Mouse (Mus musculus): Measurements from ENCODE around the gene Adprm. TPM values are rescaled to one million over a fixed set of nuclear protein-coding genes. Genes with fewer than 3 reads are reported as not detected.

Gene Adprm
- polyA plus RNA-seq, 1 experiment: not detected

GRCm38 (mm10) chr11:67002911-67003310 is 49.5 kb downstream of the Adprm start:
- no peak overlapping the region for H3K4me3 ChIP-seq (ENCODE audit: insufficient read depth, low read depth, low read length)
- TF ChIP-seq CTCF (IDR thresholded peaks at IDR 0.05; ENCODE audit: insufficient read depth, low read depth, low read length) (no peak), POLR2A (IDR thresholded peaks at IDR 0.05; ENCODE audit: insufficient read depth, low read depth, low read length) (no peak)
- H3K27ac ChIP-seq (ENCODE audit: insufficient read depth, low read depth, low read length): no peak overlapping the region
- H3K4me1 ChIP-seq (ENCODE audit: control insufficient read depth, insufficient read depth, low read length): no peaks in the 10 kb centered on the region; the same call in 1 of the 2 replicates
- WGBS: 81% methylated on average over 2 of the region's 2 CpGs

- TF ChIP-seq CTCF (IDR thresholded peaks at IDR 0.05; ENCODE audit: insufficient read depth, low read depth, low read length) (no peak), POLR2A (IDR thresholded peaks at IDR 0.05; ENCODE audit: insufficient read depth, low read depth, low read length) (no peak)
- no peak overlapping the region for H3K4me3 ChIP-seq (ENCODE audit: insufficient read depth, low read depth, low read length)
- H3K27ac ChIP-seq (ENCODE audit: insufficient read depth, low read depth, low read length): no peak overlapping the region
- H3K4me1 ChIP-seq (ENCODE audit: control insufficient read depth, insufficient read depth, low read length): no peaks in the 10 kb centered on the region
- 67% methylated on average over 1 of the region's 1 CpGs for WGBS
Measured at GRCm38 (mm10) chr11:67001717-67002116, 50.7 kb downstream of the Adprm start.

GRCm38 (mm10) chr11:67000671-67001070 is 51.7 kb downstream of the Adprm start:
- Histone ChIP-seq H3K27ac (ENCODE audit: insufficient read depth, low read depth, low read length) (no peak overlapping the region), H3K4me1 (ENCODE audit: control insufficient read depth, insufficient read depth, low read length) (no peaks in the 10 kb centered on the region), H3K4me3 (ENCODE audit: insufficient read depth, low read depth, low read length) (no peak overlapping the region)
- 53% methylated on average over 4 of the region's 4 CpGs for WGBS
- TF ChIP-seq POLR2A (IDR thresholded peaks at IDR 0.05; ENCODE audit: insufficient read depth, low read depth, low read length) (no peak), CTCF (IDR thresholded peaks at IDR 0.05; ENCODE audit: insufficient read depth, low read depth, low read length) (no peak)

- Histone ChIP-seq H3K4me3 (ENCODE audit: insufficient read depth, low read depth, low read length) (no peak overlapping the region), H3K27ac (ENCODE audit: insufficient read depth, low read depth, low read length) (no peak overlapping the region), H3K4me1 (ENCODE audit: control insufficient read depth, insufficient read depth, low read length) (no peaks in the 10 kb centered on the region)
- TF ChIP-seq POLR2A (IDR thresholded peaks at IDR 0.05; ENCODE audit: insufficient read depth, low read depth, low read length) (no peak), CTCF (IDR thresholded peaks at IDR 0.05; ENCODE audit: insufficient read depth, low read depth, low read length) (no peak)
- 71% methylated on average over 14 of the region's 14 CpGs for WGBS
Measured at GRCm38 (mm10) chr11:66998467-66999403, 53.7 kb downstream of the Adprm start.

- Histone ChIP-seq H3K4me1 (ENCODE audit: control insufficient read depth, insufficient read depth, low read length) (no peaks in the 10 kb centered on the region), H3K4me3 (ENCODE audit: insufficient read depth, low read depth, low read length) (no peak overlapping the region), H3K27ac (ENCODE audit: insufficient read depth, low read depth, low read length) (no peak overlapping the region)
- TF ChIP-seq POLR2A (IDR thresholded peaks at IDR 0.05; ENCODE audit: insufficient read depth, low read depth, low read length): no peak
- TF ChIP-seq CTCF (IDR thresholded peaks at IDR 0.05; ENCODE audit: insufficient read depth, low read depth, low read length): no peak
- 91% methylated on average over 4 of the region's 4 CpGs for WGBS
Measured at GRCm38 (mm10) chr11:66996446-66996845, 55.9 kb downstream of the Adprm start.

DNA sequence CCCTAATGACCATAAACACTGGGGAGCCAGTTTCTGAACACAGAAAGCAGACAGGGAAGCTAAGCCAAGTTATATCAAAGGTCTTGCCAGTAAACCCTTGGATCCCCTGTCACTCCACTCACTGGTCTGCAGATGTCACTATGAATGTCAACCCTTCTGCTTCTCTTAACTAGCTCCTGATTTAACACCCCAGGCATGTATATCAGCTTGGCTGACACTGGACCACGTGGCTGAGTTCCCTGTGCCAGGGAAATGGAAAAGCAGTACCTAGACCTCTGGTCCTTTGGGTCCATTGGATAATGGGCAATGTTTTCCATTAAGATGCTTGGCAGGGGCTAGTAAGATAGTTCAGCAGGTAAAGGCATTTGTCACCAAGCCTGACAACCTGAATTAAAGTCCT is 58.7 kb downstream of the Adprm start:
- TF ChIP-seq CTCF (IDR thresholded peaks at IDR 0.05; ENCODE audit: insufficient read depth, low read depth, low read length): no peak
- TF ChIP-seq POLR2A (IDR thresholded peaks at IDR 0.05; ENCODE audit: insufficient read depth, low read depth, low read length): no peak
- Histone ChIP-seq H3K27ac (ENCODE audit: insufficient read depth, low read depth, low read length) (no peak overlapping the region), H3K4me1 (ENCODE audit: control insufficient read depth, insufficient read depth, low read length) (no peaks in the 10 kb centered on the region), H3K4me3 (ENCODE audit: insufficient read depth, low read depth, low read length) (no peak overlapping the region)
- 31% methylated on average over 1 of the region's 1 CpGs for WGBS

GRCm38 (mm10) chr11:66992150-66992549 is 60.2 kb downstream of the Adprm start:
- Histone ChIP-seq H3K4me1 (ENCODE audit: control insufficient read depth, insufficient read depth, low read length) (no peaks in the 10 kb centered on the region), H3K4me3 (ENCODE audit: insufficient read depth, low read depth, low read length) (no peak overlapping the region), H3K27ac (ENCODE audit: insufficient read depth, low read depth, low read length) (no peak overlapping the region)
- TF ChIP-seq POLR2A (IDR thresholded peaks at IDR 0.05; ENCODE audit: insufficient read depth, low read depth, low read length) (no peak), CTCF (IDR thresholded peaks at IDR 0.05; ENCODE audit: insufficient read depth, low read depth, low read length) (no peak)
- 80% methylated on average over 2 of the region's 2 CpGs for WGBS

Other genes starting within 250 kb of the Adprm start
- gene Pirt, start 140.6 kb downstream of the Adprm start, polyA plus RNA-seq (2012; ENCODE audit: insufficient read depth, insufficient read length, low replicate concordance, missing spikeins): not detected in 2 replicates
- gene Tmem238l, start 96.0 kb downstream of the Adprm start, polyA plus RNA-seq (2012; ENCODE audit: insufficient read depth, insufficient read length, low replicate concordance, missing spikeins): not detected in 2 replicates
- not detected in 2 replicates for gene Tmem220, start 27.4 kb downstream of the Adprm start, polyA plus RNA-seq (2012; ENCODE audit: insufficient read depth, insufficient read length, low replicate concordance, missing spikeins)
- not detected in 2 replicates for gene Sco1, start 76 bp upstream of the Adprm start, polyA plus RNA-seq (2012; ENCODE audit: insufficient read depth, insufficient read length, low replicate concordance, missing spikeins)
- gene Myh3, start 25.7 kb upstream of the Adprm start, polyA plus RNA-seq (2012; ENCODE audit: insufficient read depth, insufficient read length, low replicate concordance, missing spikeins): not detected in 2 replicates
- gene Myh2, start 118.4 kb upstream of the Adprm start, polyA plus RNA-seq (2012; ENCODE audit: insufficient read depth, insufficient read length, low replicate concordance, missing spikeins): not detected in 2 replicates
- not detected in 2 replicates for gene Myh1, start 147.5 kb upstream of the Adprm start, polyA plus RNA-seq (2012; ENCODE audit: insufficient read depth, insufficient read length, low replicate concordance, missing spikeins)
- gene Myh4, start 185.4 kb upstream of the Adprm start, polyA plus RNA-seq (2012; ENCODE audit: insufficient read depth, insufficient read length, low replicate concordance, missing spikeins): not detected in 2 replicates
- not detected in 2 replicates for gene Myh8, start 224.5 kb upstream of the Adprm start, polyA plus RNA-seq (2012; ENCODE audit: insufficient read depth, insufficient read length, low replicate concordance, missing spikeins)